Mouse (Mus musculus): ENCODE data around the gene Xpr1. TPM values are rescaled to one million over a fixed set of nuclear protein-coding genes. Genes with fewer than 3 reads are reported as not detected.

The Xpr1 gene
- polyA plus RNA-seq, 1 experiment from 2014 or later: 6.0 TPM

DNA sequence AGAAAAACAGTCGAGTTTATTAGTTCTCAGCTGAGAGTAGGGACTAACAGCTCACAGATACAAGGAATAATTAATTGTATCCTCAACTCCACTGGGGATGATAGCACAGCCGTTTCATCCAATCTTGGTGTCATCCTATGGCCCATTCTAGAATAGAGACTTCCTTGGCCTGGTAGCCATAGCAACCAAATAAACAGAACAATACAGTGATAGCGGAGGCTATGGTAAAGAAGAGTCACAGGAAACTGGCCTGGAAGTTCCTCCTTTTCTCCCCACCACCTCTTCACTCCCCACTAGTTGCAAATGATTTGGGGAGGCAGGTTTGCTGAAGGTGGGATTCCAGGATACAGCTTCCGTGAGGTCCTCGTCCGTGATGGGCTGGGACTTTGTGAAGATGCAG is 30.1 kb upstream of the Xpr1 start:
- TF ChIP-seq CTCF (IDR thresholded peaks at IDR 0.05; ENCODE audit: low read depth): no peak
- DNase-seq (ENCODE audit: low spot score): no peak

DNA sequence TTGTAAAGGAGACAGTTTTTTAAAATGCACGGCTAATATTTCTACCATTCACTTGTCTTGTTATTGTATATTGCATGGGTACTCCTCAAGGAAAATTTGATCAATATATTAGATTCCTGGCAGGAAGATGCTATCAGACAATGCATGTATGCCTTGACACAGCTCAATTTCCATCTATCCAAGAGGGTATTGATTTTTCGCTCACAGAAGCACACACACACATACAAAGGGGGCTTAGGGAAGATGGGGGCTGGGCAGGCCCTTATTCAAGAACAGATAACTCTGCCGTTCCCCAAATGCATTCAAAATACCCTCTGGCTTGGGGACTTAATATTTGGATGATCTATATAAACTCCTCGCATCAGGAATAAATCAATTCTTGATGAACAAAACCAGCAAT is 25.9 kb upstream of the Xpr1 start:
- no peak for TF ChIP-seq CTCF (IDR thresholded peaks at IDR 0.05; ENCODE audit: low read depth)
- DNase-seq (ENCODE audit: low spot score) (no peak), ATAC-seq (replicated peaks; ENCODE audit: low FRiP score, low read depth) (no peak)
- no peaks in the 10 kb centered on the region for H3K36me3 ChIP-seq (ENCODE audit: insufficient read depth, low read length)
- no peak overlapping the region for H3K9ac ChIP-seq (ENCODE audit: low read depth, low read length)
- no peaks in the 10 kb centered on the region for H3K9me3 ChIP-seq (replicated peaks; ENCODE audit: low read length)
- no peak overlapping the region for H3K4me2 ChIP-seq (ENCODE audit: low read length)
- no peak overlapping the region for H3K4me3 ChIP-seq (replicated peaks; ENCODE audit: low read depth, low read length)
- 89% methylated on average over 4 of the region's 4 CpGs for WGBS
- no peak overlapping the region for H3K27ac ChIP-seq
- no peaks in the 10 kb centered on the region for H3K4me1 ChIP-seq (replicated peaks; ENCODE audit: insufficient read depth, low read length)
- H3K27me3 ChIP-seq (ENCODE audit: insufficient read depth, low read length): no peaks in the 10 kb centered on the region

More for the DNA sequence above, 30.1 kb upstream of the Xpr1 start:
- Histone ChIP-seq H3K9me3 (replicated peaks; ENCODE audit: low read length) (no peaks in the 10 kb centered on the region), H3K4me2 (ENCODE audit: low read length) (no peak overlapping the region), H3K27ac (no peak overlapping the region), H3K9ac (ENCODE audit: low read depth, low read length) (no peak overlapping the region), H3K36me3 (ENCODE audit: insufficient read depth, low read length) (no peaks in the 10 kb centered on the region), H3K4me1 (replicated peaks; ENCODE audit: insufficient read depth, low read length) (0 out of 2 replicates have a peak, but pooled peaks cover 7% of the 10 kb centered on the region), H3K4me3 (replicated peaks; ENCODE audit: low read depth, low read length) (no peak overlapping the region), H3K27me3 (ENCODE audit: insufficient read depth, low read length) (no peaks in the 10 kb centered on the region)
- WGBS: 77% methylated on average over 6 of the region's 6 CpGs
- no peak for ATAC-seq (replicated peaks; ENCODE audit: low FRiP score, low read depth)

DNA sequence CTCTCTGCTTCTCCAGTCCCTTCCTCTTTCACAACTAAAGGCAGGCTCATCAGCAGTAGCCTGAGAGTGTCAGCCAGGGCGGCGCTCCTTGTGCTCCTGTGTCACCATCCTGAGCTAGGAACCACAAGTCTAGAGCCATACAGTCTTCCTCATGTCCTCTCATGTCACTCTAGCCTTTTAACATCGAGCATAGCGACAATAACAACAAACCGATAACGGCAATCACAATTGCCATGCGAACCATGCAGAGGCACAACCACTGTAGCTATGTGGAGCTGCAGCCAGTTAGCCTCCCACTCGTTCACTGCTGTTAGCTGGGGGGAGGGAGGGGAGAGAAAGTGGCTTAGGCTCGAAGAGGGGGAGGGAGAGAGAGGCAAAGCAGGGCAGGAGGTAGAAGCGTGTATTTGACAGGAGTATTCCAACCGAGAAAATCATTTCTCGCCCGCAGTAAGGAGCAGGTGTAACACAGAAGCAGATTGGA is 25.3 kb upstream of the Xpr1 start:
- Histone ChIP-seq H3K9ac (ENCODE audit: low read depth, low read length) (no peak overlapping the region), H3K27me3 (ENCODE audit: insufficient read depth, low read length) (no peaks in the 10 kb centered on the region), H3K36me3 (ENCODE audit: insufficient read depth, low read length) (no peaks in the 10 kb centered on the region), H3K27ac (no peak overlapping the region), H3K4me1 (replicated peaks; ENCODE audit: insufficient read depth, low read length) (no peaks in the 10 kb centered on the region), H3K4me2 (ENCODE audit: low read length) (no peak overlapping the region), H3K4me3 (replicated peaks; ENCODE audit: low read depth, low read length) (no peak overlapping the region), H3K9me3 (replicated peaks; ENCODE audit: low read length) (no peaks in the 10 kb centered on the region)
- WGBS: 62% methylated on average over 13 of the region's 13 CpGs
- ATAC-seq (replicated peaks; ENCODE audit: low FRiP score, low read depth) (no peak), DNase-seq (ENCODE audit: low spot score) (no peak)
- TF ChIP-seq CTCF (IDR thresholded peaks at IDR 0.05; ENCODE audit: low read depth): no peak

DNA sequence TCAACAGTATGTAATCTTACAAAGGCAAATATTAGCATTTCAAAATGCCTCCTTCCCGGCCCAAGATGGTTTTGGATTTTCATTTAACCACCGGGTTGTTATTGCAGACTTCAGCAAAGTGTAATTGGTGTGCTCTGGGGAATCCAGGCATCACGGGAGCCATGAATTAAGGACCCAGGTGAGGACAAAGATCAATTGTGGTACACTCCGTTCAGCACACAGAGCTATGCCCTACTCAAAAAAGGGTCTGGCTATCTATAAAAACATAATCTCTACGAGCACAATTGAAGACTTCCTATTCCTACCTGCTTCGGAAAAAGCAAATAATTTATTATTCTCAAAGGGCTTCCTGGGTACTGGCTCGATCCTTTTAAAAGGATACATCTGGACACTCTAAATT is 22.3 kb upstream of the Xpr1 start:
- WGBS: 49% methylated on average over 7 of the region's 7 CpGs
- ATAC-seq (replicated peaks; ENCODE audit: low FRiP score, low read depth): no peak
- no peaks in the 10 kb centered on the region for H3K4me1 ChIP-seq (replicated peaks; ENCODE audit: insufficient read depth, low read length)

DNA sequence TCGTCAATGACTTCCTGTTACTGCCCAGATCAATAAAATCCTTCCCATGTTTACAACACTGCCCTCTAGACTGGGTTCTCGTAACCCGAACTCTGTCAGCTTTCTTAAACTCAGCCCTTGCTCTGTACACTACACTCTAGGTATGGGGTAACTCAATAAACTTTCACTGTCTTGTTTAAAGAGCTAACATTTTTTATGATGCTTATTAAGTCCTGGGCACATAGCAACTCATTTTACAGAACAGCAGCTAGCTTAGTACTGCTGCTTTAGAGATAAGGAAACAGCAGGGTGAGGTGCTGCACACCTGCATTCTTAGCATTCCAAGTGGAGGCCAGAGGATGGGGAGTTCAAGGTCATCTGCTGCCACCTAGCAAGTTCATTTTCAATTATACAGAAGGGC is 21.3 kb upstream of the Xpr1 start:
- no peak for ATAC-seq (replicated peaks; ENCODE audit: low FRiP score, low read depth)
- H3K4me3 ChIP-seq (replicated peaks; ENCODE audit: low read depth, low read length): no peak overlapping the region
- no peak for TF ChIP-seq CTCF (IDR thresholded peaks at IDR 0.05; ENCODE audit: low read depth)
- H3K9me3 ChIP-seq (replicated peaks; ENCODE audit: low read length): no peaks in the 10 kb centered on the region
- no peaks in the 10 kb centered on the region for H3K27me3 ChIP-seq (ENCODE audit: insufficient read depth, low read length)
- H3K4me2 ChIP-seq (ENCODE audit: low read length): no peak overlapping the region
- 40% methylated on average over 3 of the region's 3 CpGs for WGBS
- DNase-seq (ENCODE audit: low spot score): no peak
- no peaks in the 10 kb centered on the region for H3K4me1 ChIP-seq (replicated peaks; ENCODE audit: insufficient read depth, low read length)
- no peak overlapping the region for H3K27ac ChIP-seq
- H3K9ac ChIP-seq (ENCODE audit: low read depth, low read length): no peak overlapping the region
- H3K36me3 ChIP-seq (ENCODE audit: insufficient read depth, low read length): no peaks in the 10 kb centered on the region

More for the DNA sequence above, 22.3 kb upstream of the Xpr1 start:
- Histone ChIP-seq H3K4me3 (replicated peaks; ENCODE audit: low read depth, low read length) (no peak overlapping the region), H3K9ac (ENCODE audit: low read depth, low read length) (no peak overlapping the region), H3K27ac (no peak overlapping the region), H3K27me3 (ENCODE audit: insufficient read depth, low read length) (no peaks in the 10 kb centered on the region), H3K4me2 (ENCODE audit: low read length) (no peak overlapping the region), H3K36me3 (ENCODE audit: insufficient read depth, low read length) (no peaks in the 10 kb centered on the region), H3K9me3 (replicated peaks; ENCODE audit: low read length) (no peaks in the 10 kb centered on the region)
- DNase-seq (ENCODE audit: low spot score): no peak
- no peak for TF ChIP-seq CTCF (IDR thresholded peaks at IDR 0.05; ENCODE audit: low read depth)

DNA sequence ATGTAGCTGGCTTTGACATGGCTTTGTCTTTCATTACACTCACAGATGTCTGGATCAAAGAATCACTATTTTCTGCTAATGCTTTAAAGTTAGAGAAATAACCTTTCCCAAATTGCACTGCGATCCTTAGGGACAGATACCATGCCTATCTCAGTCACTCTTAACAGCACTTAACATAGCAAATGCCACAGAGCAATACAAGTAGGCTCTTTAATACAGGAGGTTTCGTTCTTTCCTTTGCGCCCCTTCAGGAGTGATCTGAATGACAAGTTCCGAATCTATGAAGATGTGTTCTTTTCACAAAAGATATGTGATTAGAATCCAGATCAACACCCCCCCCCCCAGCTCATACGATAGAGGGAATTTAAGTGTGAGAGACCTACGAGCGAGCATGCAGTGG is 12.1 kb upstream of the Xpr1 start:
- Histone ChIP-seq H3K4me2 (ENCODE audit: low read length) (no peak overlapping the region), H3K27me3 (ENCODE audit: insufficient read depth, low read length) (no peaks in the 10 kb centered on the region), H3K36me3 (ENCODE audit: insufficient read depth, low read length) (no peaks in the 10 kb centered on the region), H3K9ac (ENCODE audit: low read depth, low read length) (no peak overlapping the region), H3K4me1 (replicated peaks; ENCODE audit: insufficient read depth, low read length) (no peaks in the 10 kb centered on the region), H3K4me3 (replicated peaks; ENCODE audit: low read depth, low read length) (no peak overlapping the region), H3K27ac (no peak overlapping the region), H3K9me3 (replicated peaks; ENCODE audit: low read length) (no peaks in the 10 kb centered on the region)
- 87% methylated on average over 7 of the region's 7 CpGs for WGBS
- ATAC-seq (replicated peaks; ENCODE audit: low FRiP score, low read depth) (no peak), DNase-seq (ENCODE audit: low spot score) (no peak)
- no peak for TF ChIP-seq CTCF (IDR thresholded peaks at IDR 0.05; ENCODE audit: low read depth)

Measured in kidney, postnatal 0 days (tissue).